ENCODE assay signal across 16 mouse cellular contexts in the genomic region with DNA sequence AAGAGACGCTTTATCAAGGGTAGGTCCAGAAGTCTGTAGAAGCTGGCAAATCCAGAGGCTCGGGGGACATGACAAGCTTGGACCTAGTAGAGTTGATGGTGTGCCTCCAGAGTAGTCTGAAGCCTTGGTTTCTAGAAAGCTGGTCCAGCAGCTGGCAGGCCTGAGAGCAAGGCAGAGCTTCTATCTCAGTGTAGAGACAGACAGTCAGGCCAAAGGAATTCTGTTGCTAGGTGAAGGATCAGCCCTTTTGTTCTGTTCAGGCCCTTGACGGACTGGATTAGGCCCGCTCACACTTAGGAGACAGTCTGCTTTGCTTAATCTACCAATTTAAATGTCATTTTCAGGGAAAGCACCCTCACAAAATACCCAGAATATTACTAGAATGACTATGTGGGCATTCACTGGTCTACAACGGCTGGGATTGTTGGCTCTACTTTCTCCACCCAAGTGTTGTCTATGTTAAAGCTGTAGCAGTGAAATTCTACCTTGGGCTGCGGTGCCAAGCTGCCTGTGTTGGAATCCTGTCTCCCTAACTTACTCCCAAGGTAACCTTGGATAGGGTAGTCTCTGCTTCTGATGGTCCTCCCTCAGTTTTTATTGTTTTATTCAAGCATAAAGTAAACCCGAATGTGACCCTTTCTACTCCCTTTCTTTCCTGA. TPM values are rescaled to one million over a fixed set of nuclear protein-coding genes. Genes with fewer than 3 reads are reported as not detected.
DNase-seq lines count a peak whose midpoint lies in the region; ATAC-seq and TF ChIP-seq lines count a peak whose summit lies in the region.
"Had no signal": no experiment of that assay in that cellular context is flagged by ENCODE, and none has a peak within 500 bp of the region (broad histone marks: within the 10 kb centered on the region; RNA-seq: fewer than 3 reads in every experiment).

No protein-coding gene starts in this region.

- no peaks in the 10 kb centered on the region for H3K27me3 ChIP-seq in hindbrain, embryonic 11.5 days (ENCODE audit: control insufficient read depth, insufficient read depth, low read length)
- H3K27me3 ChIP-seq in hindbrain, embryonic 13.5 days = no peaks in the 10 kb centered on the region
- H3K27me3 ChIP-seq in midbrain, embryonic 12.5 days = peaks cover 3% of the 10 kb centered on the region; the same call in 1 of the 2 replicates
- H3K27me3 ChIP-seq: forebrain, embryonic 13.5 days; lung, embryonic 15.5 days; neural tube, embryonic 13.5 days had no signal

- WGBS in hindbrain, embryonic 11.5 days = 56% methylated on average over 7 of the region's 7 CpGs
- 53% methylated on average over 7 of the region's 7 CpGs for WGBS in hindbrain, embryonic 13.5 days
- WGBS in midbrain, embryonic 12.5 days = 38% methylated on average over 7 of the region's 7 CpGs

- no peak overlapping the region for H3K4me3 ChIP-seq in hindbrain, embryonic 11.5 days (ENCODE audit: low read depth, low read length)
- H3K4me3 ChIP-seq in hindbrain, embryonic 13.5 days = no peak overlapping the region
- H3K4me3 ChIP-seq in midbrain, embryonic 12.5 days = no peak overlapping the region
- H3K4me3 ChIP-seq: forebrain, embryonic 13.5 days; layer of hippocampus, adult 2 months; lung, embryonic 15.5 days; neural tube, embryonic 13.5 days had no signal

- 0 out of 2 replicates have a peak, but pooled peaks cover 2% of the 10 kb centered on the region for H3K4me1 ChIP-seq in hindbrain, embryonic 11.5 days (replicated peaks; ENCODE audit: control insufficient read depth, insufficient read depth, low read length)
- H3K4me1 ChIP-seq in hindbrain, embryonic 13.5 days (replicated peaks) = no peaks in the 10 kb centered on the region
- peaks cover 19% of the 10 kb centered on the region; the same call in 1 of the 2 replicates for H3K4me1 ChIP-seq in midbrain, embryonic 12.5 days
- H3K4me1 ChIP-seq: forebrain, embryonic 13.5 days; neural tube, embryonic 13.5 days had no signal

- TF ChIP-seq CTCF in brain, embryonic 14.5 days (IDR thresholded peaks at IDR 0.05; ENCODE audit: borderline replicate concordance, extremely low read depth, insufficient read depth, insufficient read length) = no peak

- H3K9ac ChIP-seq in hindbrain, embryonic 11.5 days (ENCODE audit: low read depth, low read length) = no peak overlapping the region
- no peak overlapping the region for H3K9ac ChIP-seq in hindbrain, embryonic 13.5 days
- no peak overlapping the region for H3K9ac ChIP-seq in midbrain, embryonic 12.5 days (replicated peaks)
- H3K9ac ChIP-seq: forebrain, embryonic 13.5 days; lung, embryonic 15.5 days; neural tube, embryonic 13.5 days had no signal

- H3K9me3 ChIP-seq in hindbrain, embryonic 11.5 days (ENCODE audit: control insufficient read depth, low read length) = no peaks in the 10 kb centered on the region
- no peaks in the 10 kb centered on the region for H3K9me3 ChIP-seq in hindbrain, embryonic 13.5 days
- H3K9me3 ChIP-seq in midbrain, embryonic 12.5 days = no peaks in the 10 kb centered on the region
- H3K9me3 ChIP-seq: forebrain, embryonic 13.5 days; lung, embryonic 15.5 days; neural tube, embryonic 13.5 days had no signal

- TF ChIP-seq POLR2A in brain, embryonic 14.5 days (IDR thresholded peaks at IDR 0.05; ENCODE audit: borderline replicate concordance, extremely low read depth, insufficient read depth, insufficient read length, poor library complexity, severe bottlenecking) = no peak

- no peak overlapping the region for H3K4me2 ChIP-seq in hindbrain, embryonic 11.5 days (replicated peaks; ENCODE audit: low read depth, low read length)
- H3K4me2 ChIP-seq in hindbrain, embryonic 13.5 days = no peak overlapping the region
- no peak overlapping the region for H3K4me2 ChIP-seq in midbrain, embryonic 12.5 days (replicated peaks)
- H3K4me2 ChIP-seq: forebrain, embryonic 13.5 days; lung, embryonic 15.5 days; neural tube, embryonic 13.5 days had no signal

- H3K36me3 ChIP-seq in hindbrain, embryonic 11.5 days (ENCODE audit: control insufficient read depth, insufficient read depth, low read length) = no peaks in the 10 kb centered on the region
- H3K36me3 ChIP-seq in hindbrain, embryonic 13.5 days = no peaks in the 10 kb centered on the region
- no peaks in the 10 kb centered on the region for H3K36me3 ChIP-seq in midbrain, embryonic 12.5 days
- H3K36me3 ChIP-seq: lung, embryonic 15.5 days; neural tube, embryonic 13.5 days had no signal

- peak; percentile 45 for ATAC-seq in hindbrain, embryonic 11.5 days (ENCODE audit: low FRiP score)
- no peak for ATAC-seq in hindbrain, embryonic 13.5 days (ENCODE audit: low FRiP score)
- peak; percentile 89 for ATAC-seq in midbrain, embryonic 12.5 days (ENCODE audit: low FRiP score, low read depth)
- no peak for ATAC-seq in frontal cortex, adult (ENCODE audit: low TSS enrichment)
- ATAC-seq: forebrain, embryonic 13.5 days had no signal

- H3K27ac ChIP-seq in hindbrain, embryonic 11.5 days (ENCODE audit: low read depth, low read length) = no peak overlapping the region
- H3K27ac ChIP-seq in hindbrain, embryonic 13.5 days = no peak overlapping the region
- H3K27ac ChIP-seq in midbrain, embryonic 12.5 days (replicated peaks) = 0 out of 2 replicates have a peak overlapping the region, but pooled peaks have one; percentile 35
- H3K27ac ChIP-seq: forebrain, embryonic 13.5 days; layer of hippocampus, adult 2 months; lung, embryonic 15.5 days; neural tube, embryonic 13.5 days had no signal

- peak; percentile 52 for DNase-seq in embryo, embryonic 10 days (ENCODE audit: low spot score)
- no peak for DNase-seq in embryo, embryonic 11 days
- peak; percentile 16 for DNase-seq in hindbrain, embryonic 11.5 days (ENCODE audit: low spot score)
- DNase-seq in brain, embryonic 14.5 days (ENCODE audit: low read depth) = peak; percentile 65
- DNase-seq in kidney, adult 11 months = no peak
- DNase-seq: cerebellum, adult 8-10 months; gastrocnemius, postnatal 10 days; liver had no signal

RNA-seq across cellular contexts. Expression of a gene that starts 38.8 kb away (rescaled TPM):
- 20.4 and 21.8 TPM in 2 replicates for polyA plus RNA-seq in hindbrain, embryonic 11.5 days (2014; fragmentation: Nextera tagmentation; extraction: Ambion mirVana)
- polyA plus RNA-seq in hindbrain, embryonic 13.5 days (2015; fragmentation: Nextera tagmentation; extraction: Ambion mirVana) = 13.8 and 15.0 TPM in 2 replicates
- 12.4 and 14.3 TPM in 2 replicates for polyA plus RNA-seq in brain, embryonic 14.5 days (2012; rRNA removed)
- 15.0 and 15.3 TPM in 2 replicates for polyA plus RNA-seq in midbrain, embryonic 12.5 days (2016; fragmentation: Nextera tagmentation; extraction: Ambion mirVana)

RNA-seq across cellular contexts. Expression of a gene that starts 59.5 kb away (rescaled TPM):
- 0.19 TPM in 1 of 2 replicates, not detected in the other for polyA plus RNA-seq in hindbrain, embryonic 11.5 days (2014; fragmentation: Nextera tagmentation; extraction: Ambion mirVana)
- polyA plus RNA-seq in hindbrain, embryonic 13.5 days (2015; fragmentation: Nextera tagmentation; extraction: Ambion mirVana) = 0.13 TPM in 1 of 2 replicates, not detected in the other
- 0.10 and 0.11 TPM in 2 replicates for polyA plus RNA-seq in brain, embryonic 14.5 days (2012; rRNA removed)
- not detected in 2 replicates for polyA plus RNA-seq in midbrain, embryonic 12.5 days (2016; fragmentation: Nextera tagmentation; extraction: Ambion mirVana)
- polyA plus RNA-seq: embryonic facial prominence, embryonic 11.5 days; forebrain, embryonic 13.5 days had no signal

Comparison
In these comparisons a context has a peak if more than half of its experiments do, and no peak if none do; other contexts are left out.
1. DNase-seq: peak in embryo, embryonic 10 days (single experiment), hindbrain, embryonic 11.5 days (single experiment) and brain, embryonic 14.5 days (single experiment); none in embryo, embryonic 11 days (single experiment) and kidney, adult 11 months (single experiment).
2. ATAC-seq: peak in hindbrain, embryonic 11.5 days (single experiment) and midbrain, embryonic 12.5 days (single experiment); none in hindbrain, embryonic 13.5 days (single experiment) and frontal cortex, adult (single experiment).